Mouse (Mus musculus): Measurements from ENCODE around the gene Vopp1. TPM values are rescaled to one million over a fixed set of nuclear protein-coding genes. Genes with fewer than 3 reads are reported as not detected.

Gene Vopp1
- total RNA-seq (2023): 10 to 100 TPM; 15.6 to 17.6 TPM

GRCm38 (mm10) chr6:57824422-57825258 lies at the start of gene Vopp1:
Vopp1 (minus strand) TSS chr6:57825159.

GRCm38 (mm10) chr6:57850286-57850685 lies 25.3 kb upstream of the Vopp1 start, which contains the start of gene Vmn1r21:
Vmn1r21 (minus strand) TSS chr6:57850343.

GRCm38 (mm10) chr6:57702376-57702742 lies 122.6 kb downstream of the Vopp1 start, which contains the start of gene Lancl2:
Lancl2 (plus strand) TSS chr6:57702540.

GRCm38 (mm10) chr6:57691467-57692261 lies 133.3 kb downstream of the Vopp1 start, which contains the start of gene Pyurf:
Pyurf (minus strand) TSS chr6:57692078.

Other genes starting within 250 kb of the Vopp1 start
- gene Herc6, start 244.2 kb downstream of the Vopp1 start, total RNA-seq (2023): 10 to 100 TPM; 12.6 to 13.7 TPM
- gene Pyurf, start 133.1 kb downstream of the Vopp1 start, total RNA-seq (2023): 1 to 10 TPM; 1.7 to 1.8 TPM
- gene Lancl2, start 122.6 kb downstream of the Vopp1 start, total RNA-seq (2023): 10 to 100 TPM; 11.8 to 13.7 TPM
- gene Vmn1r21, start 25.2 kb upstream of the Vopp1 start, total RNA-seq (2023): not detected
- not detected for gene Vmn1r22, start 82.9 kb upstream of the Vopp1 start, total RNA-seq (2023)
- gene Vmn1r23, start 101.7 kb upstream of the Vopp1 start, total RNA-seq (2023): not detected
- gene Vmn1r24, start 136.3 kb upstream of the Vopp1 start, total RNA-seq (2023): not detected
- not detected for gene Vmn1r25, start 155.7 kb upstream of the Vopp1 start, total RNA-seq (2023)
- gene Vmn1r26, start 190.0 kb upstream of the Vopp1 start, total RNA-seq (2023): not detected